Mouse (Mus musculus): ENCODE results near the gene Cd8a.

Cd8a gene

DNA sequence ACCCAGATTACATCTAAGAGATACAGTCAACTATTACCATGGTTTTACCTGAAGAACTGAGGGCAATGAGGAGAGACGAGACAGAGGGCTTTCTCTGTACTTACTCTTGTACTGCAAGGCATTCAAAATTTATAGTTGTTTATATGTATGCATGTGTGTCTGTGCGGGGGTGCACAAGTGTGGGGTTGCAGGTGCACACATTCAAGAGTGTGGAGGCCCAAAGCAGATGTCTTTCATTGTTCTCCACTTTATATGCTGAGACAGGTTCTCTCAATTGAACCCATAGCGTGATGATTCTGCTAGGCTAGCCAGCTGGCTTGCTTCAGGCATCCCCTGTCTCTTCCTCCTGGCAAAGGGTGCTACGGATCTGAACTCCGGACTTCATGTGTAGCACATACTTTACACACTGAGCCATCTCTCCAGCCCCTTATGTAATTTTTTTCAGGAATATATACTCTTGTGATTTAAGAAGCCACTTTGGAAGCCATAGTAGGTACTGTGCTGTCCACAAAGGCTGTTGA, 2.1 kb upstream of the Cd8a start:
- no peak for DNase-seq (ENCODE audit: extremely low spot score)

DNA sequence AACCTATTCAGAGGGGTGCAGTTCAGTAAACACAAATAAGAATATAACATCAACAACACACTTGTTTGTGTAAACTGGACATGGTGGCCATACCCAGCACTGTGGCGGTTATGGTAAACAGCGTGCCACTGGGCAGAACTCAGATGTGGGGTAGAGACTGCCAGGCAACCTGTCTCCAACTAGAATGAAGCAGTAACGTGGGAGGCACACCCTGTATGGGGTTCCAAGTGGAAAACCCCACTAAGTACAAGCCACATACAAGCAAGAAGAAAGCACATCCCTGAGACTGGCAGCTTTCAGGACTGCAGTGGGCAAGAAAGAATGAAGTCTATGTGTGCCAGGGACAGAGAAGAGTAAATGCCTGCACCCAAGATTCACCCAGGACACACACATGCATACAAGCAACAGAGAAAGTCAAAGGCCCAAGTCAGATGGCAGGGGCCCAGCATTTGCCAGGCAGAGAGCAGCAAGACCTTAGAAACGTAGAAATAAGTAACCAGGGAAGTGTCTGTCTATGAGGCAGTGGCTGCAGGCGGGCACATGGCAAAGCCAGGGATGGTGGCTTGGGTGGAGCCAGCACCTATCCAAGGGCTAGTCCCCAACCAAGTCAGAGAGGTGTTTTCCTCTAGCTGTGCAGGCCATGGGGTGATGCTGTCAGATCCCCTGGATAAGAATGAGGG, 1.0 kb upstream of the Cd8a start:
- no peak for DNase-seq (ENCODE audit: extremely low spot score)

DNA sequence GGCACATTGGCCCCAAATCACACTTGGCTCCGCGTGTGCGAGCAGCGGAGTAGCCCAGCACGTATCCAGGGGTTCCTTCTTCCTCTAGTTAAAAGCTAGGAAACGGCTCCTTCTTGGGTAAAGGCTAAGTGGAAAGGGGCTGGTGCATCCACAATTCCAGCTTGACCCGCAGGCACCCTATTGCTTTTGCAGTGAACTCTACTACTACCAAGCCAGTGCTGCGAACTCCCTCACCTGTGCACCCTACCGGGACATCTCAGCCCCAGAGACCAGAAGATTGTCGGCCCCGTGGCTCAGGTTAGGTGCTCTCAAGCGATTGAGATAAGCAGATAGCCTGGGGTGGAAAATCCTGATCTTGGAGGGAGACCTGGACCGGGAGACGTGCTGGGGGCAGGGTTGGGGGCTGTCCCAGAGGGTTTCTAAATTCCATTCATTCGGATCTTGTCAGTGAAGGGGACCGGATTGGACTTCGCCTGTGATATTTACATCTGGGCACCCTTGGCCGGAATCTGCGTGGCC, 1.1 kb downstream of the Cd8a start:
- no peak for DNase-seq (ENCODE audit: extremely low spot score)

DNA sequence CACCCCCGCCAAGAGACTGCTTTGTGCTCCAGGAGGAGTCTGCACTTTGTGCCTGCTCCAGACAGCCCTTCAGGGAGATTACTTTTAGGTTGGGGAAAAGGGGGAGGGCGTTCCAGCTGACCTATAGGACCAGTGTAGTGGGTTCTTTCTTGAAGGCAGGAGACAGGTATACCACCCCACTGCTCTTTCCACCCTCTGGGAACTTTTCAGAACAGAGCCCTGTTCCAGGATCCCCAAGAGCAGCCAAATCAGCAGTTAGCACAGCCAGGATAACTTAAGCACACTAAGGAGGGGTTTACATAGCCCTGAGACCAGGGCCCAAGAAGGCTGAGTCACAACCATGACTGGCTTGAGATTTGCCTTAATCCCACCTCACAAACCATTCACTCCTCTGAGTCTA, 1.7 kb downstream of the Cd8a start:
- no peak for DNase-seq (ENCODE audit: extremely low spot score)

DNA sequence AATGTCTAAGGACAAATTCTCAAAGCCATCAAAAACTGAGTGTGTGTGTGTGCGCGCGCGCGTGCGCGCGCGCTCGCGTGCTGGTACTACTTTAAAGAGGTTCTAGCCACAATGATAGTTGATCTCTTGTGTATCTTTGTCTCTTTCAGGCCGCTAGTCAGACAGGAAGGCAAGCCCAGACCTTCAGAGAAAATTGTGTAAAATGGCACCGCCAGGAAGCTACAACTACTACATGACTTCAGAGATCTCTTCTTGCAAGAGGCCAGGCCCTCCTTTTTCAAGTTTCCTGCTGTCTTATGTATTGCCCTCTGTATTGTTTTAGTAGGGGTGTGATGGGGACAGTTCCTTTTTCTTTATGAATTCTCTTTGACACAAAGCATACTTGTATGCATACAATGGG, 3.5 kb downstream of the Cd8a start:
- DNase-seq (ENCODE audit: extremely low spot score), result no peak

DNA sequence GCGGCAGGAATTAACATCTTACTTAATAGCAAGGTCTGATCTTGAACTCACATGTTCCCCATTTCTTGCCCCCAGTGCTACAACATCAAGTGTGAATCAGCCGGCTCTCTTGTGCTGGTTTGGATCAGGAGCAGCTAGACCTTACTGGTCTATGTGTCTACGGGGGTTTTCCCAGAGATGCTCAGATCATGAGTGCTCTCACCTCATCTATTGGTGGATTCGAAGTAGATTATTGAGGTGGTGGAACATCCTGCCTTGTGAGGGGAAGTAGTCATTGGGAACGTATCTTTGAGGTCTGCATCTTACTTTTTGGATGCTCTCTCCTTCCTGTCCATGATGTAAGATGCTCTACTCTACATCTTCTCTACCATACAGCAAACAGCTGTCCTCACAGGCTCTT, 8.4 kb downstream of the Cd8a start:
- no peak for DNase-seq (ENCODE audit: extremely low spot score)

DNA sequence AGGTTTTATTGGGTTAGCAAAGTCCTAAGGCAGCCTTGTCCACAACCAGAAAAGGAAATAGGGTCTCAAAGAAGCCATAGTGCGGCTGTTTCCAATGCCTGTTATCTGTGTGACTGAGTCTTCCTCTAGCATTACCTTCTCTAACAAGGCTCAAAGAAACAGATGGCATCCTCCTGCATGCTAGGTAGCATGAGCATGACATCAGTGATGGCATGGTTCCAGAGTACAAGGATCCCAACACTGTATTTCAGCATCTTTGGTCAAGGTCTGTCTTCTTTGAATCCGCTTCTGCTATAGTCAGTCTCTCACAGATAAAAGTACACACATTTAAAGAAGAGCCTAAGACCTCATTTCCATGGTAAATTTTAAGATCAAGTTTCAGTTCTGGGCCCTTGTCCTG, 17.3 kb downstream of the Cd8a start:
- DNase-seq (ENCODE audit: extremely low spot score), result no peak

DNA sequence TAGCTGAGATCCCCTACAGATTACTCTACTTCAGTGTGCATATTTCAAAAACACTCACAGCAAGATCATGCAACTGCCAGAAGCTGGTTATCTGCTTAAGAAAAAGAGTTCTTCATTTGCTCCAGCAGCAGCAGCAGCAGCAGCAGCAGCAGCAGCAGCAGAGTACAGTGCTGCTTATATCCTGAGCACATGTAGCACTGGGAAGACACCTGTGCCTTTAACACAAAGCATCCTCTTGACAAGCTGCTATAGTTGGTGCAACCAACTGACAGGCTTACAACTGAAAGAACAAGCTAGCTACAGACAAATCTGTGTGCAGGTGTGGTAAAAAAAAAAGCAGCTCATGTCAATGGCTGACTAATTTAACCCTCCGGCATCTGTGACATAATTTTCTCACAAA, 22.8 kb downstream of the Cd8a start:
- no peak for DNase-seq (ENCODE audit: extremely low spot score)

DNA sequence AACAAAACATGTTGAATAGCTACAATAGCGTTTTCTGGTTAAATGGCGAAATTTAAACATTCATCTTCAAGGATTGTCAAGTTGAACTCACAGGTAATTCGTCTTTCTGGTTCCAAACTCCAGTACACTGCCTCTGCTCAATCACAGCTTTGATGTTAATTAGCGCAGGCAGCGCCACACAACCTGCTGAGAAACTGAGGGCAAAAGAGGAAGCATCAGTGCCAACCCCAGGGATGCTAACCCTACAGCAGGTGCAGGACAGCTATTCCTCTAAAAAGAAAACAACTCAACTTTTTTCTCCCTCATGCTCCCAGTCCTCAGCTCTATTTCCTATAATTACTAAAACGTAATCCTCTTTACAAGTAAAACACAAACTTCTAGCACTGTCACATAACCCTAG, 23.5 kb downstream of the Cd8a start:
- DNase-seq (ENCODE audit: extremely low spot score), result no peak

DNA sequence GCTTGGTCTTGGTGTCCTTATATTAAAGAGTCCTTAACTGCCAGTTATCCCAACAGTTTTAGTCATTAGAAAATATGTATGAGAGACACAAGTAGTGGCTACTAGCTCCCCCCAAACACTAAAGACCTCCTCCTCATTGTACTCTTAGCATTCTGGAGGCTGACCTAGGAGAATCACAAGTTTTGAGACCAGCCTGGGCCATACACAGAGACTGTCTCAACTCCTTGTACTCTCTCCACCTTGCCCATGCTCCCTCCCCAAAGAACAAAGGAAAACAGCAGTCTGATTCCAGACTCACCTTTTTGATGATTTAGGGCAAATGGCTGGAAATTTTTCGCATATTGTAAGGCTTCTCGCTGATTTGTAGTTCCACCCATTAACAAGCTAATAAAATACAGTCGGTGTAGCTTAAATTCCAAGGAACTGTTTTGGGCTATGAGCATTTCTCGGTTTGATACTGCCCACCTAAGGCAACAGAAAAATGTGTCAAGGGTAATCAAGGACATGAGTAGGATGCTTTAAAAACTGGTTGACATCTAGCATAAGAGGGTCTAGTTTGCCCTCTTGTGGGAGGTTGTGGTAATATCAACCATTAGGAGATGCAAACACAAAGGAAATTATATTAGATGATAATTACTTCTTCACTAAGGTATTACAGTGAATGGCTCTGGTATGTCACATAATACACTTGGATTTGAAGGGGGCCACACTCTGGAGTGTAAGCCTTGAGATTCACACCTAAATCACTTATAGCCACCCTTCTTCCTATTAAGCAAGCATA, 25.8 kb downstream of the Cd8a start:
- peak; percentile 16 for DNase-seq (ENCODE audit: extremely low spot score)

DNA sequence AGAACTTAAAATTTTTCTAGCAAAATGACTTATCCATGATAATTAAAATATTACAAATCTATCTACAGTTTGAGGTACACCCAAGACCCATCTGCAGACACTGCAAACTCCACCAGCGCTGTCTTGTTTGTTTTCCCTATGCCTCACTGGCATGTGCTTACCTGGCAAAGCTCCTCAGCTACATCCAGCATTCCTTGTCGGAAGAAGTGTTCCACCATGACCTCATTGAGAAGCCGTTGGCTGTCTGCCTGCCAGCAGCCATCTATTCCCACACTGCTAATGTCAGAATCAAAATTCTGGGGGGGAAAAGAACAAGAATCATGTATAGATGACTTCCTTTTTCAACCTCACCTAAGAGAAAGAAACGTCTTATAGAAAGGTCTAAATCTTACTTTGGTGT, 41.4 kb downstream of the Cd8a start:
- DNase-seq (ENCODE audit: extremely low spot score), result no peak

DNA sequence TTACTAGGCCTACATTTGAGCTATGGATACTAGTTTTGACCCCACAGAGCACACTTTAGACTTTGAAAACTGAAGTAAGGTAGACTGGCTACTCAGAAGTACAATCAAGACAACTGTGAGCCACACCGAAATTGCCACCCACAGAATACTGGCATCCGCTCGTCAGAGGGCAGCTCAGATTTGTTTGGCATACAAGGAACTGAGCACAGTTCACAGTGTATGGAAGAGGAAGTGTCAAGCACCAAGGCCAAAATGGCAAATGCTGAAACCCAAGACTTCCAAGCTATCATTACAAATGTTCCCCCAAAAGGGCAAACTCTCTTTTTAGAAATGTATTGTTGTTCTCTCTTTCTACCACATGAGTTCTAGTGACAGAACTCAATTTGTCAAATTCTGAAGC, 42.2 kb downstream of the Cd8a start:
- no peak for DNase-seq (ENCODE audit: extremely low spot score)

DNA sequence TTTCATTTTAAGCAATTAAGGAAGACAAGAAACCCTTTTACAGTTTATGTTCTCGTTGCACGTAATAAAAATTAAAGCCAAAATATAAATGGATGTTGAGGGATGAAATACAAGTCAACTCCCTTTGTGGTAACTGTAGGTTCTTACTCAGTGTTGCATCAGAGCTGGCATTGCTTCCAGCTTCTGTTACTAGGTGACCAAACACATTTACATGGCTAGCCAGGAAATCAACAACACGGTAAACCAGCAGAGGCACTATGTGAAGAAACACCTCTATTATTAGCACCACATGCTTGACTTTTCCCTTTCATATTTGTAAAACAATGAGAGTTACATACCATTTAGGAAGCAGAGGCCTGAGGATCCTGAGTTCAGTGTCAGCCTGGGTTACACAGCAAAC, 45.6 kb downstream of the Cd8a start:
- DNase-seq (ENCODE audit: extremely low spot score), result no peak

DNA sequence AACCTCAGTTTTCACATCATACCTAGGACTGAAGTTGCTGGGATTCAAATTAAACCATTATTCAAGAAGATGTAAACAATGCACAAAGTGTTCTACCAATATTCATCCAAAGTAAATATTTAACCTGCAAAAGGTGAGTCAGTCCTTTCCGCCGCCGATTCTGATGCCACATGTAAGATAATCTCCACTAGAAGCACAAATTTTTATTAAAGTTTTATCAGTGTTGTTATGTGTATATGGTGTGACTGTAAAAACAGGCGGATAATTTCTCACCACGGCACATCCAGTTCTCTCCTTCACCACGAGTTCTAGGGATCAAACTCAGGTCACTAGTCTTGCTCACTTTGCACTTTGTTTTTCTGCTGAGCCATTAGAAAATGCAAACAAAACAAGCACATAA, 47.6 kb downstream of the Cd8a start:
- no peak for DNase-seq (ENCODE audit: extremely low spot score)

DNA sequence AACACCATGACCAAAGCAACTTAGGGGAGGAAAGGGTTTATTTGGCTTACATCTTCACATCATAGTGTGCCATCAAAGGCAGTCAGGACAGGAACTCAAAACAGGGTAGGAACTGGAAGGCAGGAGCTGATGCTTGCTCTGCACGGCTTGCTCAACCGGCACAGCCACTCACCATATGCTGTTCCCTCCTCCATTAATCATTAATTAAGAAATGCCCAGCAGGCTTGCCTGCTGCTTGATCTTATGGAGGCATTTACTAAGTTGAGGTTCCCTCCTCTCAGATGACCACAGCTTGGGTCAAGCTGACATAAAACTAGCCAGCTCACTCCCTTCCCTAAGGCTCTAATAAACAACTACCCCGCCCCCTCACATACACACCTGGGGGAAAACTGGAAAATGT, 48.9 kb downstream of the Cd8a start:
- DNase-seq (ENCODE audit: extremely low spot score), result no peak

DNA sequence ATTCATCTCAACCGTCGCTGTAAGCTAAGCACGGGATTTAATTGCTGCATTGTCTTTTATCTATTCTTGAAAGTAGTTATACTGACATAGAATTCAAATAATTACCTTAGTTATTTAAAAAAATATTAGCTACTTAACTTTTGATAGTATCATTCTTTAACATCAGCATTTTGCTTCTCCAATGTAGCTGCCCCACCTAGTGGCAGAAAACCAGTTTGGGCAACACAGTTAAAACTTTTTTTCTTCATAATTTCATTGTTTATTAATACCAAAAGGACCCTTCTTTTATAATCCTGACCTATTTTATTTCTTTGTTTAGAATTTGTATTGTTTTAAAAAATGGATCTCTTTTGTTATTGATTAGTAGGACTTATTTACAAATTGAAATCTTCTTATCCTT, 49.9 kb downstream of the Cd8a start:
- DNase-seq (ENCODE audit: extremely low spot score), result no peak

DNA sequence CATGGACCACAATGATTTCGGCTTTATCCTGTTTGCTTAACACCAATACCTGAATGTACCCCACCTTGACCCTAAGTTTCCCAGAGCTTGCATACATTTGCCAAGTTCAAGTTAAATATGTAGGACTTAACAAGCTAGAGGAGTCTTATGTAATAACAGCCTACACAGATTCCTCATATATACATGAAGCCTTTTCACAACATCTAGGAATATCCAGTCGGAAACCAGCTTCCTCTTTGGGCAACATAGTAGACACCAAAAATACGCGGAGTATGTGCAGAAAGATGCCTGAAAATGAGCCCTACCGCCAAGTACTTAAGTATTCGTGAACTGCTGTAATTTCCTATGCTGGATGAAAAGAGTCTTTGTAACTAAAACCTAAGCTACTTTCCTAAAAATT, 52.5 kb downstream of the Cd8a start:
- DNase-seq (ENCODE audit: extremely low spot score), result no peak

DNA sequence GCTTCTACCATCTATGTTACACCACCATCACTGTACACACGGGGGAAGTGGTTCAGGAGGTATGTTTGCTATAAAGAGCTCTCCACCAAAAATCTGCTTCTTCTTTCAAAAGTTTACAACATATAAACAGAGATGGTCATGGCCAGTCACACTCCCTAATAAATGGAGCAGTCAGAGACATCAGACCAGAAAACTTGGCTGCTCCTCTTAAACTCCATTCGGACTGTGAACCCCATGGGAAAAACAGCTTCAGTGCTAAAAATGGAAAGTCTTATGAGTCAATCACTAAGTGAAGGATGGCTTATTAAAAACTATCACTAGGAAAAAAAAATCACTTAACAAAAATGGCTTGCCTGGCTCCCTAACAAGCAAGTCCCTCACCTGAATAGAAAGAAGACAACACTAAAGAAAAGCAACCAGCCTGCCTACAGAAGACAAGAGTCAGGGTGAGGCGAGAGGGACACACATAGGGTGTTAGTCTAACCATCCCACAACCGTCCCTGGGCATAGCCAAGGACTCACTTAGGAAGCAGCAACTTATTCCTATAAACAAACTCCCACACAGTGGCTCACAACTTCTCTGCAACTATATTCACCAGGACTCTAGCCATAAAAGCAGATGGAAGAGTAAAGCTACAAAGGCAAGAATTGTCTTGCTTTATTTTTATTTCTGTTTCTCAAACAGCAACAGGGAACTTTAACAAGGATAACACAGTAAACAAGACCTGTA, 54.9 kb downstream of the Cd8a start:
- no peak for DNase-seq (ENCODE audit: extremely low spot score)

Measured in embryo, embryonic 9.5 days (tissue).